Mouse (Mus musculus): ENCODE data around the gene Bcl2l15. TPM values are rescaled to one million over a fixed set of nuclear protein-coding genes. Genes with fewer than 3 reads are reported as not detected.

Gene Bcl2l15
- total RNA-seq, 1 experiment from 2014 or later: 0.70 TPM

GRCm38 (mm10) chr3:103868008-103868407, 35.6 kb downstream of the Bcl2l15 start:
- DNase-seq: no peak

- no peak for DNase-seq
Observed at GRCm38 (mm10) chr3:103872663-103873098, 40.3 kb downstream of the Bcl2l15 start.

- no peak for DNase-seq
Observed at GRCm38 (mm10) chr3:103874329-103874728, 41.9 kb downstream of the Bcl2l15 start.

GRCm38 (mm10) chr3:103885946-103886345, 53.5 kb downstream of the Bcl2l15 start:
- DNase-seq: no peak

- DNase-seq: no peak
Observed at GRCm38 (mm10) chr3:103887581-103887980, 55.2 kb downstream of the Bcl2l15 start.

DNA sequence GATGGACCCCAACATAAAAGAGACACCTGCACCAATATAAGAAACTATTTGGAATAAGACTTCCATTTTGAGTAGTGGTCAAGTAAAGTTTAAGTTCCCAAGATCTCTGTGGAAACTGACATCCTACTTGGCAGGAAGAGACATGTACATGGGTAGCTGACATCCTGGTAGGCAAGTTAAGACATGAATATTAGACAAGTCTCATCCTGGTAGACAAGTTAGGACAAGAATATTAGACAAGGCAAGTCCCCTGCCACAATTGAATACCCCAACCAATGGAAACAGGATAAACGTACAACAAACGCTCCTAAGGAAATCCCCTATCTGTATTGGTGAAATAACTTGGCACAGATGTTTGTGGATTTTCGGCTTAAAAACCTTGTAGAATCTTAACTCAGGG, 61.0 kb downstream of the Bcl2l15 start:
- DNase-seq: no peak

Other genes with a start within 250 kb of the Bcl2l15 start
- gene Atg4a-ps, start 186.5 kb upstream of the Bcl2l15 start, total RNA-seq (2021): 2.1 and 2.6 TPM in 2 replicates
- 6.9 and 9.0 TPM in 2 replicates for gene Olfml3, start 94.6 kb upstream of the Bcl2l15 start, total RNA-seq (2021)
- not detected in 2 replicates for gene Gm10964, start 93.2 kb upstream of the Bcl2l15 start, total RNA-seq (2021)
- gene Hipk1, start 41.0 kb upstream of the Bcl2l15 start, total RNA-seq (2021): 135 and 139 TPM in 2 replicates
- gene Dclre1b, start 23.2 kb upstream of the Bcl2l15 start, total RNA-seq (2021): 11.3 and 13.4 TPM in 2 replicates
- gene Ap4b1, start 23.1 kb upstream of the Bcl2l15 start, total RNA-seq (2021): 19.6 and 23.5 TPM in 2 replicates
- 0.21 TPM in 1 of 2 replicates, not detected in the other for gene Gm43064, start 23.0 kb upstream of the Bcl2l15 start, total RNA-seq (2021)
- gene Ptpn22, start 27.2 kb downstream of the Bcl2l15 start, total RNA-seq (2021): 1.1 TPM in 1 of 2 replicates, not detected in the other
- gene Rsbn1, start 81.5 kb downstream of the Bcl2l15 start, total RNA-seq (2021): 17.7 and 20.2 TPM in 2 replicates
- gene Phtf1, start 135.5 kb downstream of the Bcl2l15 start, total RNA-seq (2021): 19.6 and 21.9 TPM in 2 replicates